ENCODE assay signal across 27 mouse cellular contexts in the genomic region with DNA sequence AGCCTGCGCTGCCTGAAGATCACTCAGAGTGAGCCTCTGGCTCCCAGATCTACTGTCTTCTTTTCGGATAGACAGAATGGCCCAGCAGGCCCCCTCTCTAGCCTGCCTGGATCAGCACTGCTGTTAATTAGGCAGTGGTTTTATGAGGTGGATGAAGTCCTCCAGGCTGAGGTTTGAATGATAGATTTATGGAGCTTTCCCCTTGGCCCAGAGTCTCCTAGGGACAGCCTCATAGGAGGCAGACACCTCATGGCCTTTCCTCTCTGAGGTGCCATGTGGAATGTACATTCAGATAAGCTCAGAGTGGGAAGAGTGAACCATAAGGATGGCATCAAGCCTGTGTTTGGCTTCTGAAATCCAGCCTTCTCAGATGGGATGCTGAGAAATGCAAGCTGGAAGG.
DNase-seq lines count a peak whose midpoint lies in the region; ATAC-seq lines count a peak whose summit lies in the region.
"Had no signal": no experiment of that assay in that cellular context is flagged by ENCODE, and none has a peak within 500 bp of the region (broad histone marks: within the 10 kb centered on the region; RNA-seq: fewer than 3 reads in every experiment).

No protein-coding gene starts in this region.

- 63% methylated on average over 2 of the region's 2 CpGs for WGBS in heart, embryonic 12.5 days
- WGBS in kidney, embryonic 16.5 days = 34% methylated on average over 2 of the region's 2 CpGs

- no peaks in the 10 kb centered on the region for H3K9me3 ChIP-seq in heart, embryonic 12.5 days (replicated peaks)
- H3K9me3 ChIP-seq in kidney, embryonic 16.5 days (ENCODE audit: low read length) = no peaks in the 10 kb centered on the region
- H3K9me3 ChIP-seq: embryonic facial prominence, embryonic 10.5 days; embryonic facial prominence, embryonic 13.5 days; forebrain, embryonic 12.5 days; forebrain, embryonic 15.5 days; heart, embryonic 15.5 days; hindbrain, embryonic 10.5 days; hindbrain, embryonic 13.5 days had no signal

- H3K4me3 ChIP-seq in heart, embryonic 12.5 days = no peak overlapping the region
- H3K4me3 ChIP-seq in kidney, embryonic 16.5 days (ENCODE audit: low read length) = no peak overlapping the region
- H3K4me3 ChIP-seq: embryonic facial prominence, embryonic 10.5 days; embryonic facial prominence, embryonic 13.5 days; erythroblast, embryonic 14.5 days; forebrain, embryonic 12.5 days; forebrain, embryonic 15.5 days; heart, embryonic 15.5 days; hindbrain, embryonic 10.5 days; hindbrain, embryonic 13.5 days had no signal

- H3K36me3 ChIP-seq in heart, embryonic 12.5 days = no peaks in the 10 kb centered on the region
- H3K36me3 ChIP-seq in kidney, embryonic 16.5 days (ENCODE audit: insufficient read depth, low read length) = no peaks in the 10 kb centered on the region
- H3K36me3 ChIP-seq: embryonic facial prominence, embryonic 10.5 days; embryonic facial prominence, embryonic 13.5 days; forebrain, embryonic 12.5 days; forebrain, embryonic 15.5 days; heart, embryonic 15.5 days; hindbrain, embryonic 10.5 days; hindbrain, embryonic 13.5 days had no signal

- peak; percentile 62 for DNase-seq in heart, adult 11 months
- no peak for DNase-seq in kidney, postnatal 14 days
- DNase-seq in forelimb bud, embryonic 11.5 days (ENCODE audit: low read depth, low spot score) = peak; percentile 52
- DNase-seq in mesoderm, embryonic 11.5 days (ENCODE audit: low read depth, low spot score) = peak; percentile 30
- DNase-seq in left cerebral cortex, adult 8-10 months (ENCODE audit: low spot score in 2 of 2) = no peak
- DNase-seq: adrenal gland, adult 8-10 months; adrenal gland, postnatal 25 days; cerebellum, adult 11-12 months; cerebellum, adult 8-10 months; cerebellum, postnatal 36 days; embryo, embryonic 11 days; gastrocnemius, postnatal 10 days; gastrocnemius, postnatal 36 days; heart, postnatal 10 days; heart, postnatal 36 days had no signal

- H3K9ac ChIP-seq in heart, embryonic 12.5 days = no peak overlapping the region
- no peak overlapping the region for H3K9ac ChIP-seq in kidney, embryonic 16.5 days (replicated peaks; ENCODE audit: low read length)
- H3K9ac ChIP-seq: embryonic facial prominence, embryonic 13.5 days; forebrain, embryonic 12.5 days; forebrain, embryonic 15.5 days; heart, embryonic 15.5 days; hindbrain, embryonic 13.5 days had no signal

- H3K27me3 ChIP-seq in heart, embryonic 12.5 days (replicated peaks) = no peaks in the 10 kb centered on the region
- H3K27me3 ChIP-seq in kidney, embryonic 16.5 days (ENCODE audit: insufficient read depth, low read length) = no peaks in the 10 kb centered on the region
- H3K27me3 ChIP-seq: embryonic facial prominence, embryonic 13.5 days; forebrain, embryonic 12.5 days; forebrain, embryonic 15.5 days; heart, embryonic 15.5 days; hindbrain, embryonic 13.5 days had no signal

- no peak overlapping the region for H3K4me2 ChIP-seq in heart, embryonic 12.5 days
- H3K4me2 ChIP-seq in kidney, embryonic 16.5 days (replicated peaks; ENCODE audit: low read depth, low read length) = no peak overlapping the region
- H3K4me2 ChIP-seq: embryonic facial prominence, embryonic 13.5 days; forebrain, embryonic 12.5 days; forebrain, embryonic 15.5 days; heart, embryonic 11.5 days; heart, embryonic 15.5 days; hindbrain, embryonic 13.5 days had no signal

- no peaks in the 10 kb centered on the region for H3K4me1 ChIP-seq in heart, embryonic 12.5 days (replicated peaks)
- H3K4me1 ChIP-seq in kidney, embryonic 16.5 days (ENCODE audit: insufficient read depth, low read length) = 0 out of 2 replicates have a peak, but pooled peaks cover 3% of the 10 kb centered on the region
- H3K4me1 ChIP-seq: forebrain, embryonic 12.5 days; forebrain, embryonic 15.5 days; heart, embryonic 15.5 days; hindbrain, embryonic 13.5 days had no signal

- no peak for ATAC-seq in heart, embryonic 12.5 days (ENCODE audit: insufficient number of reproducible peaks, low FRiP score)
- ATAC-seq in kidney, embryonic 16.5 days (ENCODE audit: low FRiP score, low TSS enrichment) = 0 out of 2 replicates have a peak, but pooled peaks have one; percentile 19
- ATAC-seq: activated CD4-positive, CD25-positive, alpha-beta regulatory T cell, adult 4 months; forebrain, embryonic 15.5 days had no signal

- no peak overlapping the region for H3K27ac ChIP-seq in heart, embryonic 12.5 days (ENCODE audit: poor library complexity, severe bottlenecking)
- H3K27ac ChIP-seq in kidney, embryonic 16.5 days (ENCODE audit: low read length) = no peak overlapping the region
- H3K27ac ChIP-seq: embryonic facial prominence, embryonic 10.5 days; embryonic facial prominence, embryonic 13.5 days; forebrain, embryonic 12.5 days; forebrain, embryonic 15.5 days; heart, embryonic 15.5 days; hindbrain, embryonic 10.5 days; hindbrain, embryonic 13.5 days had no signal

Comparison
In these comparisons a context has a peak if more than half of its experiments do, and no peak if none do; other contexts are left out.
1. DNase-seq: peak in heart, adult 11 months (single experiment), forelimb bud, embryonic 11.5 days (single experiment) and mesoderm, embryonic 11.5 days (single experiment); none in kidney, postnatal 14 days (single experiment) and left cerebral cortex, adult 8-10 months (0 of 2).